Comparison of ENCODE assay signal across 8 mouse cellular contexts in genomic region chr7:139247881-139248614, GRCm38 (mm10). TPM values are rescaled to one million over a fixed set of nuclear protein-coding genes. Genes with fewer than 3 reads are reported as not detected.
DNase-seq lines count a peak whose midpoint lies in the region; ATAC-seq and TF ChIP-seq lines count a peak whose summit lies in the region.

Pwwp2b (plus strand) TSS chr7:139248482.

- intact Hi-C loops in left cerebral cortex, postnatal 4 days (cut with DNase I): no loop called here

- DNase-seq in ZHBTc4 (ENCODE audit: low read depth, low spot score): peak; percentile 75
- DNase-seq in gastrocnemius, postnatal 4 days (ENCODE audit: low spot score in 2 of 2): peak; percentile 56 to 77
- DNase-seq in left cerebral cortex, postnatal 4 days: peak; percentile 45
- peak; percentile 81 for DNase-seq in midbrain, embryonic 10.5 days (ENCODE audit: low spot score)
- DNase-seq in right cerebral cortex, postnatal 36 days (ENCODE audit: low spot score in 2 of 2): peak; percentile 49 to 52

- no peaks in the 10 kb centered on the region for H3K27me3 ChIP-seq in intestine, embryonic 15.5 days (replicated peaks)
- H3K27me3 ChIP-seq in midbrain, embryonic 10.5 days (ENCODE audit: low read depth, poor library complexity, severe bottlenecking): peaks cover 93% of the 10 kb centered on the region

- no peaks in the 10 kb centered on the region for H3K36me3 ChIP-seq in intestine, embryonic 15.5 days
- H3K36me3 ChIP-seq in midbrain, embryonic 10.5 days: no peaks in the 10 kb centered on the region

- no peak for TF ChIP-seq POLR2A in cortical plate, adult 2 months (IDR thresholded peaks at IDR 0.05; ENCODE audit: extremely low read depth, insufficient read depth, low read length)

- peak within 1 kb of the TSS; percentile 99 for H3K27ac ChIP-seq in cortical plate, adult 2 months (ENCODE audit: insufficient read depth, low read length)
- H3K27ac ChIP-seq in intestine, embryonic 15.5 days: peak within 1 kb of the TSS; percentile 95
- H3K27ac ChIP-seq in midbrain, embryonic 10.5 days (replicated peaks): peak within 1 kb of the TSS; percentile 90

- peaks cover 3% of the 10 kb centered on the region; the same call in 1 of the 2 replicates for H3K4me1 ChIP-seq in cortical plate, adult 2 months (ENCODE audit: control insufficient read depth, insufficient read depth, low read length)
- H3K4me1 ChIP-seq in intestine, embryonic 15.5 days (replicated peaks): peaks cover 68% of the 10 kb centered on the region
- H3K4me1 ChIP-seq in midbrain, embryonic 10.5 days: peaks cover 44% of the 10 kb centered on the region

- TF ChIP-seq CTCF in cortical plate, adult 2 months (IDR thresholded peaks at IDR 0.05; ENCODE audit: extremely low read depth, insufficient read depth, low read length): no peak

- peak within 1 kb of the TSS; percentile 83 for H3K4me2 ChIP-seq in intestine, embryonic 15.5 days (replicated peaks)

- H3K4me3 ChIP-seq in cortical plate, adult 2 months (ENCODE audit: insufficient read depth, low read length): peak within 1 kb of the TSS; percentile 66
- H3K4me3 ChIP-seq in intestine, embryonic 15.5 days (replicated peaks): peak within 1 kb of the TSS; percentile 51
- peak within 1 kb of the TSS; percentile 75 for H3K4me3 ChIP-seq in midbrain, embryonic 10.5 days

- no peaks in the 10 kb centered on the region for H3K9me3 ChIP-seq in intestine, embryonic 15.5 days
- H3K9me3 ChIP-seq in midbrain, embryonic 10.5 days (replicated peaks): no peaks in the 10 kb centered on the region

- peak within 1 kb of the TSS; percentile 90 for H3K9ac ChIP-seq in intestine, embryonic 15.5 days

- WGBS in intestine, embryonic 15.5 days: under 1% methylated on average over 68 of the region's 72 CpGs
- WGBS in midbrain, embryonic 10.5 days: under 1% methylated on average over 72 of the region's 72 CpGs

- peak; percentile 83 for ATAC-seq in intestine, embryonic 15.5 days
- ATAC-seq in erythroid progenitor cell, adult 5-6 weeks (replicated peaks; ENCODE audit: low FRiP score, poor library complexity, severe bottlenecking): no peak

RNA-seq across cellular contexts. Expression of gene Pwwp2b, which starts in this region (rescaled TPM):
- 10.5 and 10.9 TPM in 2 replicates for polyA plus RNA-seq in cortical plate, adult 2 months (2012; rRNA removed)
- total RNA-seq in gastrocnemius, postnatal 4 days (2021): 1 to 10 TPM; 7.0 to 7.1 TPM
- polyA plus RNA-seq in intestine, embryonic 15.5 days (2015; fragmentation: Nextera tagmentation; extraction: Ambion mirVana): 20.3 and 21.4 TPM in 2 replicates
- 1 to 10 TPM; 6.2 to 6.7 TPM for total RNA-seq in left cerebral cortex, postnatal 4 days (2021)
- 4.3 and 4.4 TPM in 2 replicates for polyA plus RNA-seq in midbrain, embryonic 10.5 days (2016; fragmentation: Nextera tagmentation; extraction: Ambion mirVana)
- 2.5 TPM in 1 of 2 replicates, not detected in the other for total RNA-seq in erythroid progenitor cell, adult 5-6 weeks (2015; ENCODE audit: low replicate concordance)
- 0.26 TPM in 1 of 2 replicates, not detected in the other for total RNA-seq in erythroid progenitor cell, adult 5-6 weeks (2017; ENCODE audit: low replicate concordance)
